Mouse (Mus musculus) intestine, embryonic 15.5 days (tissue): ENCODE results near the gene Letm1. TPM values are rescaled to one million over a fixed set of nuclear protein-coding genes. Genes with fewer than 3 reads are reported as not detected.

ENCODE experiments used
- ATAC-seq: fragments of 200-750 bp; cut with Nextera tagmentation; 2 replicates; pipeline ENCODE4 v1.8.0; 2017; ENCODE audit warnings: moderate TSS enrichment, moderate library complexity
- H3K27ac ChIP-seq: fragments of 300-500 bp; sonication (generic); 2 replicates; pipeline ENCODE4 v1.5.1; 2015; ENCODE audit warnings: mild to moderate bottlenecking, inconsistent platforms
- H3K27me3 ChIP-seq: fragments of 300-500 bp; sonication (generic); replicated peaks from 2 replicates; pipeline ENCODE4 v1.6.1; 2015; ENCODE audit warnings: inconsistent platforms
- H3K36me3 ChIP-seq: fragments of 300-500 bp; sonication (generic); 2 replicates; pipeline ENCODE4 v1.6.1; 2015; ENCODE audit warnings: inconsistent platforms
- H3K4me1 ChIP-seq: fragments of 300-500 bp; sonication (generic); replicated peaks from 2 replicates; pipeline ENCODE4 v1.6.1; 2015; ENCODE audit warnings: inconsistent platforms
- H3K4me2 ChIP-seq: fragments of 300-500 bp; sonication (generic); replicated peaks from 2 replicates; pipeline ENCODE4 v1.6.1; 2015; ENCODE audit warnings: mild to moderate bottlenecking, inconsistent platforms
- H3K4me3 ChIP-seq: fragments of 300-500 bp; sonication (generic); replicated peaks from 2 replicates; pipeline ENCODE4 v1.5.1; 2015; ENCODE audit warnings: inconsistent platforms
- H3K9ac ChIP-seq: fragments of 300-500 bp; sonication (generic); 2 replicates; pipeline ENCODE4 v1.6.1; 2015; ENCODE audit warnings: inconsistent platforms
- H3K9me3 ChIP-seq: fragments of 300-500 bp; sonication (generic); 2 replicates; pipeline ENCODE4 v1.6.1; 2016; ENCODE audit warnings: inconsistent platforms
- WGBS: fragments of 180-500 bp; shearing (Covaris S2); methylation state at CpG from one replicate; pipeline ENCODE4 v1.1.7; 2015; 5-methylcytosine and 5-hydroxymethylcytosine counted together
- polyA plus RNA-seq: library from polyadenylated mRNA; unstranded; fragments of >200 nt; fragmentation: Nextera tagmentation; extraction: Ambion mirVana; gene quantifications from 2 replicates; pipeline ENCODE4 v1.2.1, GENCODE M21; 2015

The Letm1 gene
- polyA plus RNA-seq, 1 experiment from 2014 or later = 49.5 TPM

DNA sequence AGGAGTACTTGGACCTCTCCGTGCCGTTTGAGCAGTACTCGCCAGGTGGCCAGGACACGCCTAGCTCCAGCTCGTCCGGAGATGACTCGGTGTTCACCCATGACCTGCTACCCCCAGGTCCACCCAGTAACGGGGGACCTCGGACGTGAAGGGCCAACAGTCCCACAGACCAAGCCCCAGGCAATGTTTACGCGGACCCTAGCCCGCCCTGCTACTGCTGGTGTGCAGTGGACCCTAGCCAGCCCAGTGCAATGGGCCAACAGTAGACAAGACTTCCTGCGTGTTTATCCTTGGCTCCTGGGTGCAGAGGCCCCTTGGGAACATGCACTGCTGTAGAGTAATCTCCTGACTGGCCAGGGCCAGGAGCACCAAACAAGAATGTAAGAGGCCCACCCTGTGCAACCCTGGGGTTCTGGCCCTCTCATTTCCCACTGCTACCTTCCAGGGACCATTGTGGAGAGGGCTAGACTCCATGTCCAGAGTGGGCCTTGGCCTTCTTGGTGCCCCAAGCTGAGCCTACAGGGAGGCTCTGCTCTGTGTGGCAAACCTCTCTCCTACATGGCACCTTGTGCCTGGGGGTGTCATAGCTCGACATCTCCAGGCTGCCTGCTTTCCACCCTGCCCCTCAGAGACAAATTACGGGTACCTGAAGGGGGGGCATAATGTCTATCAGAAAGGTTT, 47.1 kb downstream of the Letm1 start:
- no peak overlapping the region for H3K4me3 ChIP-seq
- ATAC-seq = no peak
- no peak overlapping the region for H3K27ac ChIP-seq
- H3K9ac ChIP-seq = no peak overlapping the region
- H3K9me3 ChIP-seq = no peaks in the 10 kb centered on the region
- no peak overlapping the region for H3K4me2 ChIP-seq
- H3K27me3 ChIP-seq = no peaks in the 10 kb centered on the region
- no peaks in the 10 kb centered on the region for H3K4me1 ChIP-seq
- H3K36me3 ChIP-seq = peaks cover 29% of the 10 kb centered on the region
- 84% methylated on average over 16 of the region's 16 CpGs for WGBS

DNA sequence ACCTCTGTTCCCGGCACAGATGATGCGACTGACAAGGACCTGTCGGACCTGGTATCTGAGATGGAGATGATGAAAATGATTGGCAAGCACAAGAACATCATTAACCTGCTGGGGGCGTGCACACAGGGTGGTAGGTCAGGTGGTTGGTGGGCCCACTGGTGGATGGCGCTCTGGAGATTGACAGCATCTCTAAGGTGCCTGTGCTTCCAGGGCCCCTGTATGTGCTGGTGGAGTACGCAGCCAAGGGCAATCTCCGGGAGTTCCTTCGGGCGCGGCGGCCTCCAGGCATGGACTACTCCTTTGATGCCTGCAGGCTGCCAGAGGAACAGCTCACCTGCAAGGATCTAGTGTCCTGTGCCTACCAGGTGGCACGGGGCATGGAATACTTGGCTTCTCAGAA, 48.8 kb downstream of the Letm1 start:
- H3K27me3 ChIP-seq = no peaks in the 10 kb centered on the region
- H3K9me3 ChIP-seq = no peaks in the 10 kb centered on the region
- no peak overlapping the region for H3K4me3 ChIP-seq
- no peak overlapping the region for H3K27ac ChIP-seq
- no peak for ATAC-seq
- H3K9ac ChIP-seq = no peak overlapping the region
- no peaks in the 10 kb centered on the region for H3K4me1 ChIP-seq
- H3K4me2 ChIP-seq = no peak overlapping the region
- WGBS = 90% methylated on average over 12 of the region's 12 CpGs
- peaks cover 30% of the 10 kb centered on the region for H3K36me3 ChIP-seq

DNA sequence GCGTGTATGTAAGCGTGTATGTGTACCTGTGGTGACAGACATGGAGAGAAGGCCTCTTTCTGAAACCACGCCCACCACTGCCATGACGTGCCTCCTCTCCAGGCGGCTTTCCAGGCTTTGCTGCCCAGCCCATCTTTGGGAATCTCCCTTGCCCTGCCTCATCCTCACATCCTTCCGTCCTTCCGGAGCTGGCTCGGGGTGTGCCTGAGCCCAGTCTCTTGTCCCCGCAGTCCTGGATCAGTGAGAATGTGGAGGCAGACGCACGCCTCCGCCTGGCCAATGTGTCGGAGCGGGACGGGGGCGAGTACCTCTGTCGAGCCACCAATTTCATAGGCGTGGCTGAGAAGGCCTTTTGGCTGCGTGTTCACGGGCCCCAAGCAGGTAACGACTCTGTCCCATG, 51.6 kb downstream of the Letm1 start:
- H3K27ac ChIP-seq = no peak overlapping the region
- peaks cover 30% of the 10 kb centered on the region for H3K36me3 ChIP-seq
- no peak for ATAC-seq
- 62% methylated on average over 21 of the region's 21 CpGs for WGBS
- no peaks in the 10 kb centered on the region for H3K9me3 ChIP-seq
- H3K4me2 ChIP-seq = no peak overlapping the region
- H3K4me3 ChIP-seq = no peak overlapping the region
- no peak overlapping the region for H3K9ac ChIP-seq
- H3K27me3 ChIP-seq = no peaks in the 10 kb centered on the region
- peaks cover 6% of the 10 kb centered on the region; the same call in 1 of the 2 replicates for H3K4me1 ChIP-seq

DNA sequence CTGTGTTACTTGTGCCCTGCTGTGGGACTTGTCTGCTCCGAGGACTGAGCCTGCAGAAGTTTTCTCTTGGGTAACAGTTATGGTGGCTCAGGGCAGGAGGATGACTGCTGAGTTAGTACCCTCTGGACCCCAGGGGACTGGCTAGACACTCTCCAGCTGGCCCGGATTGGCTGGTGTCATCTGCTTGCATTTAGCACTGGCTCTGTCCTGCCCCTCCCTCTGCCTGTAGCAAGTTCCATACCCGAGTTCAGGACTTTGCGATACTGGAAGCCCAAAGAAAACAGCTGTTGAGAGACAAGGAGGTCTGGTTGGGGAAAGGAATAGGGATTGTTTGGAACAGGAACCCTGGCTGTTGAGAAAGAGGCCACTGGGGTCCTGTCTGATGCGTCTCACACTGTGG, 52.1 kb downstream of the Letm1 start:
- H3K27me3 ChIP-seq = no peaks in the 10 kb centered on the region
- peaks cover 30% of the 10 kb centered on the region for H3K36me3 ChIP-seq
- ATAC-seq = no peak
- no peak overlapping the region for H3K4me2 ChIP-seq
- no peak overlapping the region for H3K4me3 ChIP-seq
- 50% methylated on average over 5 of the region's 5 CpGs for WGBS
- H3K27ac ChIP-seq = no peak overlapping the region
- H3K9me3 ChIP-seq = no peaks in the 10 kb centered on the region
- peaks cover 11% of the 10 kb centered on the region; the same call in 1 of the 2 replicates for H3K4me1 ChIP-seq
- no peak overlapping the region for H3K9ac ChIP-seq

DNA sequence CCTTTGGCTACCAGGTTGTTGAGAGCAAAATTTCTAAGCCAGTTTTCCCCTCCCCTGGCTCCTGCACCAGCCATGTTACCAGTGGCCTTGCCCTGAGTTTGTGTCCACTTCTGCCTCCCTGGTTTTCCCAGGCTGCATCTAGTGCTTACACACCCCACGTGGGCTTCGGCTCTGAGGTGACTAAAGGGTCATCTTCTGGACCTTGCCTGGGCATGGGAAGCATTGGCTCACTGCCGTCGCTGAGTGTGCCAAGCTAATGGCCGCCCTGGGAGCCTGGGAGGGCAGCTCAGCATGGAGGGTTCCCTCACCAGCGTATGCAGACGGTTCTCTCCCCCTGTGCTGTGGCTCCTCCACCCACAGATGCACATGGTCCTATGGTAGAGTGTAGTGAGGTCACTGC, 53.8 kb downstream of the Letm1 start:
- H3K4me1 ChIP-seq = peaks cover 18% of the 10 kb centered on the region; the same call in 1 of the 2 replicates
- no peaks in the 10 kb centered on the region for H3K9me3 ChIP-seq
- no peak overlapping the region for H3K4me2 ChIP-seq
- H3K36me3 ChIP-seq = peaks cover 26% of the 10 kb centered on the region
- 0 out of 2 replicates have a peak, but pooled peaks cover 3% of the 10 kb centered on the region for H3K27me3 ChIP-seq
- no peak overlapping the region for H3K27ac ChIP-seq
- 82% methylated on average over 7 of the region's 7 CpGs for WGBS
- no peak for ATAC-seq
- no peak overlapping the region for H3K9ac ChIP-seq
- H3K4me3 ChIP-seq = no peak overlapping the region

DNA sequence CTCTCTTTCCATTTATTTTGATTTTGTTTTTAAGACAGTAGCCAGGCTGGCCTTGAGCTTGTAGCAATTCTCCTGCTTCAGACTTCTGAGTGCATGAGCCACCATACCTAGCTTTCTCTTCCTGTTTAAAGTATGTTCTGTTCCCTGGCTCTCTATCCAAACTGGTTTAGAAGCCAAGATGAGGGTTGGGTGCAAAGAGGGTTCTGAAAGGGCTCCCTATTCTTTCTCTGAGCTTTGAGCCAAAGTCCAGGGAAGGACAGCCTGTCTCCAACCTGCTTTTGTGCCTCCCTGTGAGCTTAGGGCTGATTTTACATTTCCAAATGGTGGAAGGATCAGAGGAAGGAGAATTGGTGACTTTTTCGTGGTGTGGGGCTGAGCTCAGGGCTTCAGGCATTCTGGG, 55.7 kb downstream of the Letm1 start:
- ATAC-seq = no peak
- H3K9ac ChIP-seq = no peak overlapping the region
- no peak overlapping the region for H3K4me2 ChIP-seq
- peaks cover 14% of the 10 kb centered on the region for H3K36me3 ChIP-seq
- WGBS = 85% methylated on average over 1 of the region's 1 CpGs
- no peak overlapping the region for H3K4me3 ChIP-seq
- H3K9me3 ChIP-seq = no peaks in the 10 kb centered on the region
- no peak overlapping the region for H3K27ac ChIP-seq
- peaks cover 29% of the 10 kb centered on the region for H3K4me1 ChIP-seq
- H3K27me3 ChIP-seq = peaks cover 11% of the 10 kb centered on the region

DNA sequence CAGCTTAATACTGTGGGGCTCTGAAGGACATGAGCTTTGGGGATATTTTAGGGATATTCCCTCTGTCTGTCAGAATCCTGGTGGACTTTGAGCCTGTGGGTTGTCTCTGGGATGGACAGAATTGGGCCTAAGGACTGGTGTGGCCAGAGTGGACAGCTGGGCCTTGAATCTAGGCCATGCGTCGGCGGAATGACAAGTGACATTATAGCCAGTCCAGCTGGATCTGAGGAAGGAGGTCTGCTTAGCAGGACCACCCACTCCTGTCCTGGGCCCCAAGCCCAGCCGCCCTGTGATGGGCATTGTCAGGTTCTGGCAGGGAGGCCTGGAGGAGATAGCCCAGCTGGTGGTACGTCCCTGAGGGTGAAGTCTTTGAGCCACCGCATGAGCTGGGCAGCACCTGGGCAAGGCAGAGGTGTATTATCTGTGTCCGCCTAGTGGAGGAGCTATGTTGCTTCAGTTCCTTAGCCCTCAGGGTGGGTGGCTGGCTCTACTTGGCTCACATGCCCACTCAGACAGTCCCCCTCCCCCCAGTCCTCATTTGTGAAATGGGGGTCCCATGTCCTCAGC, 56.5 kb downstream of the Letm1 start:
- H3K36me3 ChIP-seq = peaks cover 7% of the 10 kb centered on the region
- H3K27me3 ChIP-seq = peaks cover 11% of the 10 kb centered on the region
- H3K4me1 ChIP-seq = peaks cover 33% of the 10 kb centered on the region
- H3K4me3 ChIP-seq = no peak overlapping the region
- H3K9ac ChIP-seq = no peak overlapping the region
- no peaks in the 10 kb centered on the region for H3K9me3 ChIP-seq
- no peak for ATAC-seq
- WGBS = 74% methylated on average over 7 of the region's 7 CpGs
- H3K4me2 ChIP-seq = no peak overlapping the region
- no peak overlapping the region for H3K27ac ChIP-seq

DNA sequence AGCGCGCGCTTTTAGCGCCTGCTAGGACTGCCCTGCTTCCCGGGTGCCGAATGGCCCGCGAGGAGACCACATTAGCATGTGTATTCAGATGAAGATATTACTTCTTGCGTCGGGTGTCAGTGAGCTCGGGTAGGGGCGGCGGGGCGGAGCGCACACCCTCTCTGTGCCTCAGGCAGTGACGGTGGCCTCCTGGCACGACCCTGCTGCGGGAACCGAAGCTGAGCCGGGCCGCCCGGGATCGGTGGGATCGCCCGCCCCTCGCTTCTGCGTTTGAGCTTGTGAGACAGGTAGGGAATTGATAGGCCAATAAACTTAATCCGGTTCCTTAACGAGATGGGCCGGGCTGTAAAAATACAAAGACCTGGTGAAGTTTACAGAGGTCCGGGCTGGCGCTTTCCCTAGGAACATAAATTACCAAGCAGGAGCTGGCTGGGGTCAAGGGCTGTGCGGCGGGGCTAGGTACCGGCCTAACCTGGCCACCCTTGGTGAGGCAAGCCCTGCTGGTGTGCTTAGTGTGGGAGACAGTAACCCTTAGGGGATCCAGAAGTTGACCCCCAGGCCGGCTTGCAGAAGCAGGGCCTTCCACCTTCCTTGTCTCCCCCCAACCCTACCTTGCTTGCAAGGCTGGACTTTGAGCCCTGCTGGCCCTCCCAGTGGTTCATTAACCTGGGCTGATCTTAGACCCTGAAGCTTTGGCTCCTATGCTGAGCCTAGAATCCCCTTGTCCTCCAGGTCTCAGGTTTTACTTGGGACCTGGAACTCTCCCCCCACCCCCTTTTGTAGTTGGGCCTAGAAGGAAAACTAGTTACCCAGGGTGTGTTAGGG, 58.8 kb downstream of the Letm1 start:
- H3K36me3 ChIP-seq = no peaks in the 10 kb centered on the region
- peak overlapping the region; percentile 77 for H3K4me3 ChIP-seq
- H3K9me3 ChIP-seq = no peaks in the 10 kb centered on the region
- H3K27me3 ChIP-seq = peaks cover 11% of the 10 kb centered on the region
- 8% methylated on average over 36 of the region's 36 CpGs for WGBS
- peak; percentile 68 for ATAC-seq
- H3K4me2 ChIP-seq = peak overlapping the region; percentile 99
- H3K27ac ChIP-seq = peak overlapping the region; percentile 87
- peaks cover 40% of the 10 kb centered on the region for H3K4me1 ChIP-seq
- H3K9ac ChIP-seq = peak overlapping the region; percentile 77

DNA sequence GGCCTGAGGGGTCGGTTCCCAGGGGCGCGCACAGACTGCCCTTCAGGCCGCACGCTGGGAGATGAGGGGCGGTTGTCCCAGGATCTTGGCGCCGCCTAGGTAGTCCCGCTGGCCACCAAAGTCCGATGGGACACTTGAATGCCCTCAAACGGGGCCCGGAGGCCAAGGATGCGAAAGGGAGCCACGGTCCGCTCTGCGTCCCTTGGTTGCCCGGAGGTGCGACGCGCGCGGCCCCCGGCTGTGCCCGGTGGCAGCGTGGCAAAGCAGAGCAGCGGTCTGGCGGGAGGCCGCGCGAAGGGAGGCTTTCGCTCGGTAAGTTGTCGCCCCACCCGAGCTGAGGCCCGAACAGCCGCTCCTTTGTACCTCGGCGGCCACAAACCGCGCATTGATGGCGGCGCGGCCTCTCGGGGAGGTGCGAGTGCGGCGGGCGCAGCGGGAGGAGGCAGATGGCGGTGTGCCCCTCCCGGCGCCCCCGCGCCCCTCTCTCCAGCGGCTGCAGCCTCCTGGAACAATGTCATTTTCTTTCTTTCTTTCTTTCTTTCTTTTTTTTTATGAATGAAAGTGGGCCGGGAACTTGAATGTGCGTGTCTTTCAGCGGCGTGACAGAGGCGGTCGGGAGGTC, 59.5 kb downstream of the Letm1 start:
- H3K4me1 ChIP-seq = peaks cover 40% of the 10 kb centered on the region
- 0 out of 2 replicates have a peak, but pooled peaks have one; percentile 7 for ATAC-seq

DNA sequence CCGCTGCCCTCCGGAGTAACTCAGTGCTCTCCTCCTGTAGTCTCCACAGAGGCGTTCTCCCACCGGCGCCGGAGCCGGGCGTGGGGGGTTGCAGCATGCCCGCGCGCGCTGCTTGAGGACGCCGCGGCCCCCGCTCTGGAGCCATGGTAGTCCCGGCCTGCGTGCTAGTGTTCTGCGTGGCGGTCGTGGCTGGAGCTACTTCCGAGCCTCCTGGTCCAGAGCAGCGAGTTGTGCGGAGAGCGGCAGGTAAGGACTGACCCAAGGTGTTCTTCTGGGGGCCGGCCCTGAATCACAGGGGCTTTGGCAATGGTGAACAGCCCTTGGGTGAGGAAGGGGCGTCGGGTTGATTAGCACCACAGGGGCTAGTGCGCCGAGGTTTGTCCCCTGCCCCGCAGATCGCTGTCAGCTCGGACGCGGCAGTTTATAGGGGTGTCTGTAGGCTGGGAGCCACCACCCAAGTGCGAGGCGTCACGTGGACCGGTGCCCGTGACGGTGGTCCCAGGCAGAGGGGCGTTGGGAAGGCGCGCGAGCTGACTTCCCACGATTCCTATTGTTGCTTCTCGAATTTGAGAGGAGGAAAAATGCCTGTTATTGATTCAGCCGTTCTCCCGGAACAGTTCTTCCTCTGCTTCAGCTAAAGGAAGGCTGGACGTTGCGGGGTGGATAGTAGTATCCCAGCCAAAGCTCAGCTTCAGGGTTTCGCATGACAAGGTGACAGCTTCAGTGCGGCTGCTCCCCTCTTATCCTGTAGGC, 60.2 kb downstream of the Letm1 start:
- Histone ChIP-seq H3K36me3 (no peaks in the 10 kb centered on the region), H3K4me1 (peaks cover 40% of the 10 kb centered on the region), H3K9me3 (no peaks in the 10 kb centered on the region), H3K9ac (peak overlapping the region; percentile 77), H3K4me2 (peak overlapping the region; percentile 99), H3K27me3 (peaks cover 11% of the 10 kb centered on the region), H3K4me3 (peak overlapping the region; percentile 77), H3K27ac (peak overlapping the region; percentile 87)
- no peak for ATAC-seq
- under 1% methylated on average over 53 of the region's 53 CpGs for WGBS

More for the DNA sequence above, 59.5 kb downstream of the Letm1 start:
- H3K4me3 ChIP-seq = peak overlapping the region; percentile 77
- peak overlapping the region; percentile 99 for H3K4me2 ChIP-seq
- H3K27me3 ChIP-seq = peaks cover 11% of the 10 kb centered on the region
- no peaks in the 10 kb centered on the region for H3K36me3 ChIP-seq
- H3K27ac ChIP-seq = peak overlapping the region; percentile 87
- no peaks in the 10 kb centered on the region for H3K9me3 ChIP-seq
- peak overlapping the region; percentile 77 for H3K9ac ChIP-seq
- WGBS = 1% methylated on average over 60 of the region's 61 CpGs

DNA sequence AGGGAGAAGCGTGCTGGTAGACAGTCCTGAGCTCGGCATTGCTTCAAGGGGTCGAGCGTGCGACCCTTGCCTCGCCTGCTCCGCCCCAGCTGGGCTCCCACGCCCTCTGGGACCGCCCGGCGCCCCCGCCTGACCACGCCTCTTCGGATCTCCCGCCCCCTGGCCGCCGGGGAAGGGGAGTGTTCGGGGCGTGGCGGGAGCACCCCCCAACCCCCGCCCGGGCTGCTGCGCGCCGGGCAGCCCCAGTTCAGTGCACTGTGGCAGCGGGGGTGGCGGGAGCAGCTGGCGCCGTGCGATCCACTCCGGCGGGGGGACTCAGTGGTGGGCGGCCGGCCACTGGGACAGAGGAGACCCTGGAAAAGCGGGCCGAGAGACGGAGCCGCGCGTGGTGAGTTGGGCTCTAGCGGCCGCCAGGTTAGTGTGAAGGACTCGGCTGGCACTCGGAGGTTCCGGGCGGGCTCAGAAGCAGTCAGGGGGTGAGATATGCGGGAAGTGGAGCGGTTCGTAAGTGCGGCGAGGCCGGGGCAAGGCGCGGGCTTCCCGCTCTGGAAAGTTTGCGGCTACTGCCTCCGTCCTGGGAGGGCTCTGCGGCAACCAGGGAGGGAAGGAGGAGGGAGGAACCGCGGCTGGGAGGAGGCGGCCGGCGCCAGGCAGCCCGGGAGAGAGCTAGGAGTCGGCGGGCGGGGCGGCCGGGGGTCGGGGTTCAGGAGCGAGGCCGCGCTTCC, 60.9 kb downstream of the Letm1 start, which contains the start of gene Fgfr3:
TSS of gene Fgfr3 (plus strand) at position 134 of the 725 bp plus-strand sequence.
- Histone ChIP-seq H3K36me3 (no peaks in the 10 kb centered on the region), H3K27ac (peak within 1 kb of the TSS; percentile 87), H3K9me3 (no peaks in the 10 kb centered on the region), H3K27me3 (peaks cover 11% of the 10 kb centered on the region), H3K4me1 (peaks cover 42% of the 10 kb centered on the region), H3K4me2 (peak within 1 kb of the TSS; percentile 99), H3K9ac (peak within 1 kb of the TSS; percentile 77), H3K4me3 (peak within 1 kb of the TSS; percentile 77)
- WGBS = under 1% methylated on average over 72 of the region's 73 CpGs
- peak; percentile 75 for ATAC-seq
